Mouse (Mus musculus) myocyte (in vitro differentiated cells): ENCODE measurements around the gene Ptbp3. TPM values are rescaled to one million over a fixed set of nuclear protein-coding genes. Genes with fewer than 3 reads are reported as not detected.

ENCODE experiments used
- H3K27me3 ChIP-seq: one replicate; pipeline ENCODE4 v1.6.1; 2011; ENCODE audit not compliant: control insufficient read depth, insufficient read depth, insufficient read length
- H3K36me3 ChIP-seq: one replicate; pipeline ENCODE4 v1.6.1; 2011; ENCODE audit not compliant: control insufficient read depth, insufficient read depth
- H3K4me2 ChIP-seq: one replicate; pipeline ENCODE4 v1.6.1; 2011; ENCODE audit warnings: low read depth, control low read depth
- H3K4me3 ChIP-seq: one replicate; pipeline ENCODE4 v1.5.1; 2011; ENCODE audit warnings: mild to moderate bottlenecking, control low read depth, moderate library complexity
- H3K79me2 ChIP-seq: one replicate; pipeline ENCODE4 v1.6.1; 2011; ENCODE audit not compliant: control insufficient read depth, insufficient read depth
- H3ac ChIP-seq: one replicate; pipeline ENCODE4 v1.6.1; 2011; ENCODE audit not compliant: control insufficient read depth, insufficient read length
- CEBPB ChIP-seq: IDR thresholded peaks from 2 replicates; pipeline ENCODE4 v1.6.1; 2011; ENCODE audit warnings: mild to moderate bottlenecking, moderate library complexity; ENCODE audit not compliant: poor library complexity, insufficient read depth, severe bottlenecking
- E2F4 ChIP-seq: IDR thresholded peaks from one replicate; pipeline ENCODE4 v1.6.1; 2011; ENCODE audit warnings: mild to moderate bottlenecking, control low read depth, moderate library complexity; ENCODE audit not compliant: insufficient read depth
- MAX ChIP-seq: IDR thresholded peaks from one replicate; pipeline ENCODE4 v1.6.1; 2011; ENCODE audit warnings: low read depth, mild to moderate bottlenecking, control low read depth
- MYOD1 ChIP-seq, 3 experiments: IDR thresholded peaks; one replicate each; pipeline ENCODE4 v1.6.1; 2011; ENCODE audit warnings: control low read depth in 2 of 3, low read depth in 2 of 3, mild to moderate bottlenecking in 2 of 3, moderate library complexity in 1 of 3; ENCODE audit not compliant: insufficient read length in 2 of 3, control insufficient read depth in 1 of 3
- MYOG ChIP-seq, 3 experiments: IDR thresholded peaks; one replicate each; pipeline ENCODE4 v1.6.1; 2011; ENCODE audit warnings: control low read depth in 2 of 3, low read depth in 2 of 3, mild to moderate bottlenecking in 2 of 3; ENCODE audit not compliant: insufficient read length in 2 of 3, control insufficient read depth in 1 of 3, insufficient read depth in 1 of 3
- POLR2A ChIP-seq: IDR thresholded peaks from one replicate; pipeline ENCODE4 v1.6.1; 2011; ENCODE audit warnings: low read depth, mild to moderate bottlenecking, control low read depth, moderate library complexity; ENCODE audit not compliant: insufficient read length
- POLR2AphosphoS2 ChIP-seq: IDR thresholded peaks from one replicate; pipeline ENCODE4 v1.6.1; 2011; ENCODE audit warnings: low read depth, control low read depth; ENCODE audit not compliant: insufficient read length
- REST ChIP-seq: IDR thresholded peaks from one replicate; pipeline ENCODE4 v1.6.1; 2011; ENCODE audit warnings: mild to moderate bottlenecking, control low read depth, moderate library complexity; ENCODE audit not compliant: insufficient read depth, insufficient read length
- SRF ChIP-seq: IDR thresholded peaks from one replicate; pipeline ENCODE4 v1.6.1; 2011; ENCODE audit warnings: low read depth; ENCODE audit not compliant: control insufficient read depth, insufficient read length
- TCF12 ChIP-seq: IDR thresholded peaks from one replicate; pipeline ENCODE4 v1.6.1; 2011; ENCODE audit warnings: mild to moderate bottlenecking, control low read depth; ENCODE audit not compliant: poor library complexity, insufficient read depth, severe bottlenecking
- TCF3 ChIP-seq: IDR thresholded peaks from one replicate; pipeline ENCODE4 v1.6.1; 2011; ENCODE audit warnings: low read depth, control low read depth; ENCODE audit not compliant: insufficient read length
- USF1 ChIP-seq: IDR thresholded peaks from one replicate; pipeline ENCODE4 v1.6.1; 2011; ENCODE audit warnings: low read depth, mild to moderate bottlenecking, control low read depth, moderate library complexity
- polyA plus RNA-seq: library from polyadenylated mRNA; unstranded; fragments of >200 nt; fragmentation: generic; extraction: Trizol; gene quantifications from one replicate; pipeline ENCODE4 v1.2.1, GENCODE M21; 2012; ENCODE audit warnings: missing spikeins

The Ptbp3 gene
- polyA plus RNA-seq, 1 experiment = 7.8 TPM

DNA sequence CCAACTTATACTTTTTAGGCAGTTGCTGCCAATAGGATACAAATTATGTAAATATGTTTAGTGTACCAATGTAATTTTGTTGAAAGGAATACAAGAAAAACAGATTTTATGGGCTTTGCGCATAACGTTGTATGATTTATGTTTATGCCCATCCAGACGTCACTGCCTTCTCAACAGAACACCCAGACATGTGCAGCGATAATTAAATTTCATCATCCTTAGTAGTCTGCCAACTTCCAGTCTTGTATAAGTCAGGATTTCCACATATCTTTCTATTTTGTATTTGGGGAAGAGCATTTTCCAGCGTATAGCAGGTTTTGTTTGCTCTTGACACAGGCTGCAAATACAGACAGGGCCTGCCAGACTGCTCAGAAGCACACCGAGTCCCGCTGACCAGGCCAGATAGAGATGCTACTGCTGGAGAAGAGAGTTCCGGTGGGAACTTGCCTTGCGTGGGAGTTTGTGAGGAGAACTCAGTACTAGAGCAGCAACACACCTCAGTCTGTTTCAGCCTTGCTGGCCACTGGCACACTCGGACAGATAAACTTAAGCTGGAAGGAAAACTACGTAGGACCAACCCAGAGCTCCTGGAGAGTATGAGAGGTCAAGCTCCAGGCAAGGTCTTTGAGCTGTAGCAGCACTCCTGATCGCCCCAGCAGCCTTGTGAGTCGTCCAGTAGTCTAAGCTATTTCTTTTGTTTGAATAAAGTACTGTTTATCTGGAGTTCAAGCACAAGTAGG lies 89.8 kb downstream of the Ptbp3 start:
- Histone ChIP-seq H3K36me3 (no peaks in the 10 kb centered on the region), H3K4me2 (no peak overlapping the region), H3K27me3 (no peaks in the 10 kb centered on the region), H3ac (no peak overlapping the region), H3K79me2 (no peaks in the 10 kb centered on the region), H3K4me3 (no peak overlapping the region)
- TF ChIP-seq E2F4 (no peak), MAX (no peak), CEBPB (no peak), REST (no peak), SRF (no peak), POLR2A (no peak), USF1 (no peak), MYOD1 (IDR thresholded peaks at IDR 0.05; ENCODE audit: control insufficient read depth in 1 of 3, insufficient read length in 2 of 3, low read depth in 2 of 3) (no peak), MYOG (IDR thresholded peaks at IDR 0.05; ENCODE audit: control insufficient read depth in 1 of 3, insufficient read depth in 1 of 3, insufficient read length in 2 of 3, low read depth in 2 of 3) (no peak), TCF3 (no peak), POLR2AphosphoS2 (no peak), TCF12 (no peak)

DNA sequence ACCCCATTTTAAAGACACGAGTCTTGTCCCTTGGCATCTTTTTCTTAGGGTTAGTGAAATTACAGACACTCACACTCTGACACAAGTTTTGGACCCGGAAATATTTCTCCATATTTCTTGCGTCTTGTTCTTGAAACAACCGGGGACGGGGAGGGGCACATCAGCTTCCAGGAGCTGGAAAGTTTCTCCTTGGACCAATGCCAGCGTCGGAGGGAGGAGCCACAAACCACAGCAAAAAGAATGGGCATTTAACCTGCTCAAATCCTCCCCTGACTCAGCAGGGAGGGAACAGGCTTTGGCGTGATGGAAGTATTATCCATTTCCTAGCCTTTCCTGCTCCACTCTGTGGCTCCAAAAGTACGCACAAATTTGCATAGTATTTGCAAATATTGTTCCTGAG lies 91.2 kb downstream of the Ptbp3 start:
- no peak overlapping the region for H3K4me3 ChIP-seq
- H3K4me2 ChIP-seq = no peak overlapping the region
- no peaks in the 10 kb centered on the region for H3K27me3 ChIP-seq
- H3K36me3 ChIP-seq = no peaks in the 10 kb centered on the region
- no peaks in the 10 kb centered on the region for H3K79me2 ChIP-seq
- H3ac ChIP-seq = no peak overlapping the region
- TF ChIP-seq TCF12 = no peak
- TF ChIP-seq POLR2A = no peak
- TF ChIP-seq POLR2AphosphoS2 = no peak
- TF ChIP-seq TCF3 = no peak
- no peak for TF ChIP-seq CEBPB

DNA sequence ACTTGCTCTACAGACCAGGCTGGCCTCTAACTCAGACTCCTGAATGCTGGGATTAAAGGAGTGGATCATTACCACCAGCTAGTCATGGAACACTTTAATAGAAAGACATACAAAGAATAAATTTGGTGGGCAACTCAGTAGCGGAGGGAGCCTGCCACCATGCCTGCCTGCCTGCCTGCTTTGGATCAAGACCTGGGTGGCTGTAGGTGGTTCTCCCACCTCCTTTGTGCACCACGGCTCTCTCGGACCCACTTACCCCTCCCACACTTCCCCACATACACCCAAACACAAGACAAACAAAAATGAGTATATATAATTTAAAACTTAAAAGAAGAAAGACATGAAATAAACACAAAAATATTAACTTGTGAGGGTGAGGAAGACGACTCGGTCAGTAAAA lies 92.1 kb downstream of the Ptbp3 start:
- Histone ChIP-seq H3ac (no peak overlapping the region), H3K27me3 (no peaks in the 10 kb centered on the region), H3K79me2 (no peaks in the 10 kb centered on the region), H3K4me3 (no peak overlapping the region), H3K36me3 (no peaks in the 10 kb centered on the region), H3K4me2 (no peak overlapping the region)
- TF ChIP-seq POLR2A = no peak
- no peak for TF ChIP-seq MYOG (IDR thresholded peaks at IDR 0.05; ENCODE audit: control insufficient read depth in 1 of 3, insufficient read depth in 1 of 3, insufficient read length in 2 of 3, low read depth in 2 of 3)
- no peak for TF ChIP-seq MYOD1 (IDR thresholded peaks at IDR 0.05; ENCODE audit: control insufficient read depth in 1 of 3, insufficient read length in 2 of 3, low read depth in 2 of 3)
- TF ChIP-seq SRF = no peak
- TF ChIP-seq CEBPB = no peak
- no peak for TF ChIP-seq E2F4
- TF ChIP-seq USF1 = no peak
- no peak for TF ChIP-seq REST
- TF ChIP-seq MAX = no peak
- no peak for TF ChIP-seq TCF12
- TF ChIP-seq POLR2AphosphoS2 = no peak
- TF ChIP-seq TCF3 = no peak

DNA sequence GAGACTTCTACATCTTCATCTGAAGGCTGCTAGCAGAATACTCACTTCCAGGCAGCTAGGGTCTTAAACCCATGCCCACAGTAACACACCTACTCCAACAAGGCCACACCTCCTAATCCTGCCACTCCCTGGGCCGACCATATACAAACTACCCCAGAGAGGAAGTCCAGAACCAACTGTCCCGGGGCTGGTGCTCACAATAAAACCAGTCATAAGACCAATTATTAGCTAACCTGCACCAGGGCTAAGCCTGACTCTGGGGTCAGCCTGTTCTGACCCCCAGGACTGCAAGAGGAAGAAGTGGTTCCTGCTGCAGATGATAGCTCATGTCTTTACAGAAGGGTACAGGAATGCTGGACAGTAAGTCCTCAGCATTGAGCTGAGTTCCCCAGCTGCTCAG lies 93.7 kb downstream of the Ptbp3 start:
- no peak overlapping the region for H3K4me3 ChIP-seq
- H3K4me2 ChIP-seq = no peak overlapping the region
- H3K36me3 ChIP-seq = no peaks in the 10 kb centered on the region
- no peaks in the 10 kb centered on the region for H3K79me2 ChIP-seq
- TF ChIP-seq POLR2A = no peak
- TF ChIP-seq MYOD1 (IDR thresholded peaks at IDR 0.05; ENCODE audit: control insufficient read depth in 1 of 3, insufficient read length in 2 of 3, low read depth in 2 of 3) = no peak
- TF ChIP-seq MYOG (IDR thresholded peaks at IDR 0.05; ENCODE audit: control insufficient read depth in 1 of 3, insufficient read depth in 1 of 3, insufficient read length in 2 of 3, low read depth in 2 of 3) = no peak
- TF ChIP-seq USF1 = no peak
- TF ChIP-seq TCF12 = no peak
- no peak for TF ChIP-seq TCF3
- TF ChIP-seq REST = no peak
- no peak for TF ChIP-seq CEBPB
- no peak for TF ChIP-seq E2F4
- TF ChIP-seq MAX = no peak
- no peak for TF ChIP-seq POLR2AphosphoS2
- TF ChIP-seq SRF = no peak
- H3K27me3 ChIP-seq = no peaks in the 10 kb centered on the region
- no peak overlapping the region for H3ac ChIP-seq

DNA sequence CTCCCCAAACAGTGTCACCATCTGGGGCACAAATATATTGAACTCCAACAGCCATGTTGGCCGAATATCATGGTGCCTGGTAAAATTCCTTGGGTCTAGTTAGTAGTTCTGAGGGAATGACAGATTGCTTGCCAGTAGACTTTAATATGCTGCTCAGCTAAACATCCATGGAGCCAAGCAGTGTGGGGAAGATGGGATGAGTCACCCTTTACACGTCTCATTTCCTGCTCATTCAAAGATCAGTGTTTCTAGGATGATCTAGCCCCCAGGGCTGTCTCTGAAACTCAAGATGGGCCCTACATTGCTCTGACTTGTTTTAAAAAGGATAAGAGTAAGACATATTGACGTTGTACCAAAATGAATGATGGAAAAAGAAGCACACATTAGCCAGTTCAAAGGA lies 95.1 kb downstream of the Ptbp3 start:
- Histone ChIP-seq H3K36me3 (no peaks in the 10 kb centered on the region), H3K4me2 (no peak overlapping the region), H3ac (no peak overlapping the region), H3K4me3 (no peak overlapping the region), H3K27me3 (no peaks in the 10 kb centered on the region), H3K79me2 (no peaks in the 10 kb centered on the region)
- TF ChIP-seq USF1 = no peak
- TF ChIP-seq MAX = no peak
- TF ChIP-seq E2F4 = no peak
- no peak for TF ChIP-seq MYOD1 (IDR thresholded peaks at IDR 0.05; ENCODE audit: control insufficient read depth in 1 of 3, insufficient read length in 2 of 3, low read depth in 2 of 3)
- no peak for TF ChIP-seq TCF3
- TF ChIP-seq POLR2A = no peak
- no peak for TF ChIP-seq TCF12
- TF ChIP-seq SRF = no peak
- TF ChIP-seq POLR2AphosphoS2 = no peak
- TF ChIP-seq MYOG (IDR thresholded peaks at IDR 0.05; ENCODE audit: control insufficient read depth in 1 of 3, insufficient read depth in 1 of 3, insufficient read length in 2 of 3, low read depth in 2 of 3) = no peak
- TF ChIP-seq REST = no peak
- TF ChIP-seq CEBPB = no peak
